9 mouse cellular contexts compared by ENCODE assay signal in the genomic region with DNA sequence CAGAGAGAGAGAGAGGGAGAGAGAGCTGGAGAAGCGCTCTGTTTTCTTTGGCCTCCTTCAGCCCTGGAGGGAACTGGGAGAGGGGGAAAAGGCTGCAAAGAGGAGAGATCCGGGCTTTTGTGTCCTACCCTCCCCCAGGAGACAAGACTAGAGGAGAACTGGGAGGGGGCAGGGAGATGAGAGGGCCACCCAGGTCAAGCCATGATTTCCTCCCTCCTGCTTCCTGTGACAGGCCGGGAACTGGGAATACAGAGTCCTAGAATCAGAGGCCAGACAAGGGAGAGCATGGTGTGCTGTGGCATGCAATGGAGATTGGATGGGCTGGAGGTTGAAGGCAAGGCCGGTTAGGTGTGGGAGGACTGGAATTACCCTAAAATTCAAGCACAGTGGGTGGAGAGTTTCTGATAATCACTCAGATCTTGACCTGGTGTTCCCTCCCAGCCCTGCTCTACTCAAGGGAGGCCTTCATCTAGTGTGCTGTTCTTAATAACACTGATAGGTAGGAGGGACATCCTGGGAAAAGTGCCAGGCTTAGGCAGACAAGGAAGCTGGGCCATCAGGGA. TPM values are rescaled to one million over a fixed set of nuclear protein-coding genes. Genes with fewer than 3 reads are reported as not detected.
A peak's percentile ranks its signal among the peaks of the same experiment; 100 is the strongest.
DNase-seq lines count a peak whose midpoint lies in the region; ATAC-seq lines count a peak whose summit lies in the region.
"Had no signal": no experiment of that assay in that cellular context is flagged by ENCODE, and none has a peak within 500 bp of the region (broad histone marks: within the 10 kb centered on the region; RNA-seq: fewer than 3 reads in every experiment).

No protein-coding gene starts in this region.

- H3K4me2 ChIP-seq in liver, embryonic 11.5 days: no peak overlapping the region

- H3K36me3 ChIP-seq in liver, embryonic 11.5 days (ENCODE audit: control insufficient read depth, insufficient read depth, low read length): no peaks in the 10 kb centered on the region

- H3K9me3 ChIP-seq in liver, embryonic 11.5 days (ENCODE audit: control insufficient read depth, low read length): no peaks in the 10 kb centered on the region

- H3K4me3 ChIP-seq in liver, embryonic 11.5 days (ENCODE audit: low read depth, low read length): no peak overlapping the region

- DNase-seq in gastrocnemius, adult 18-20 months (ENCODE audit: low spot score): peak; percentile 21
- DNase-seq in gastrocnemius, postnatal 10 days: no peak
- peak; percentile 62 for DNase-seq in embryo, embryonic 11 days
- peak; percentile 58 for DNase-seq in heart, postnatal 4 days
- no peak for DNase-seq in liver, embryonic 11.5 days (ENCODE audit: low spot score)
- no peak for DNase-seq in layer of hippocampus, postnatal 25 days (ENCODE audit: extremely low spot score in 1 of 2, low spot score in 1 of 2)
- DNase-seq in urinary bladder, postnatal 14 days (ENCODE audit: low spot score): no peak
- no peak for DNase-seq in gastrocnemius, adult 8-10 months (ENCODE audit: low spot score in 2 of 2)
- DNase-seq: spleen, adult 18-20 months had no signal

- 35% methylated on average over 4 of the region's 4 CpGs for WGBS in liver, embryonic 11.5 days

- peak overlapping the region; percentile 52; the same call in 1 of the 2 replicates for H3K27ac ChIP-seq in liver, embryonic 11.5 days (ENCODE audit: low read depth, low read length)

- no peaks in the 10 kb centered on the region for H3K27me3 ChIP-seq in liver, embryonic 11.5 days (replicated peaks; ENCODE audit: control insufficient read depth, insufficient read depth, low read length)

- peak; percentile 63; the same call in 1 of the 2 replicates for ATAC-seq in liver, embryonic 11.5 days (replicated peaks; ENCODE audit: low FRiP score)

- H3K9ac ChIP-seq in liver, embryonic 11.5 days (ENCODE audit: low read depth, low read length): no peak overlapping the region

- H3K4me1 ChIP-seq in liver, embryonic 11.5 days (replicated peaks; ENCODE audit: control insufficient read depth, insufficient read depth, low read length): peaks cover 12% of the 10 kb centered on the region; the same call in 1 of the 2 replicates

RNA-seq across cellular contexts. Expression of a gene that starts 17.6 kb away (rescaled TPM):
- 100 to 1,000 TPM in 1 of 2 experiments, 10 to 100 TPM in 1; 78.1 to 111 TPM for total RNA-seq in gastrocnemius, adult 18-20 months (2021)
- total RNA-seq in gastrocnemius, postnatal 10 days (2021): 10 to 100 TPM; 54.0 to 54.2 TPM
- 10 to 100 TPM; 68.1 to 76.6 TPM for total RNA-seq in heart, postnatal 4 days (2021)
- 14.3 and 19.4 TPM in 2 replicates for polyA plus RNA-seq in liver, embryonic 11.5 days (2014; fragmentation: Nextera tagmentation; extraction: Ambion mirVana)
- total RNA-seq in layer of hippocampus, postnatal 25 days (2021): 10 to 100 TPM; 18.3 to 20.1 TPM
- total RNA-seq in gastrocnemius, adult 8-10 months (2022): 100 to 1,000 TPM in 2 of 4 experiments, 10 to 100 TPM in 2; 85.3 to 139 (median 108) TPM

Comparison
In these comparisons a context has a peak if more than half of its experiments do, and no peak if none do; other contexts are left out.
1. DNase-seq: peak in gastrocnemius, adult 18-20 months (single experiment), embryo, embryonic 11 days (single experiment) and heart, postnatal 4 days (single experiment); none in gastrocnemius, postnatal 10 days (single experiment), liver, embryonic 11.5 days (single experiment), layer of hippocampus, postnatal 25 days (0 of 2), urinary bladder, postnatal 14 days (single experiment) and gastrocnemius, adult 8-10 months (0 of 2).